Mouse (Mus musculus) ES-E14 (cell line): ENCODE measurements around the gene Slc9a6.

Experiments used
- CHD2 ChIP-seq: IDR thresholded peaks from 2 replicates; pipeline ENCODE4 v1.6.1; 2014; ENCODE audit warnings: mild to moderate bottlenecking, low read depth, low read length, inconsistent platforms
- HCFC1 ChIP-seq: IDR thresholded peaks from 2 replicates; pipeline ENCODE4 v1.6.1; 2012; ENCODE audit warnings: low read length, inconsistent platforms, borderline replicate concordance; ENCODE audit not compliant: insufficient read depth
- MAFK ChIP-seq: IDR thresholded peaks from 2 replicates; pipeline ENCODE4 v1.6.1; 2014; ENCODE audit warnings: mild to moderate bottlenecking, low read depth, low read length, inconsistent platforms; ENCODE audit not compliant: insufficient read depth

DNA sequence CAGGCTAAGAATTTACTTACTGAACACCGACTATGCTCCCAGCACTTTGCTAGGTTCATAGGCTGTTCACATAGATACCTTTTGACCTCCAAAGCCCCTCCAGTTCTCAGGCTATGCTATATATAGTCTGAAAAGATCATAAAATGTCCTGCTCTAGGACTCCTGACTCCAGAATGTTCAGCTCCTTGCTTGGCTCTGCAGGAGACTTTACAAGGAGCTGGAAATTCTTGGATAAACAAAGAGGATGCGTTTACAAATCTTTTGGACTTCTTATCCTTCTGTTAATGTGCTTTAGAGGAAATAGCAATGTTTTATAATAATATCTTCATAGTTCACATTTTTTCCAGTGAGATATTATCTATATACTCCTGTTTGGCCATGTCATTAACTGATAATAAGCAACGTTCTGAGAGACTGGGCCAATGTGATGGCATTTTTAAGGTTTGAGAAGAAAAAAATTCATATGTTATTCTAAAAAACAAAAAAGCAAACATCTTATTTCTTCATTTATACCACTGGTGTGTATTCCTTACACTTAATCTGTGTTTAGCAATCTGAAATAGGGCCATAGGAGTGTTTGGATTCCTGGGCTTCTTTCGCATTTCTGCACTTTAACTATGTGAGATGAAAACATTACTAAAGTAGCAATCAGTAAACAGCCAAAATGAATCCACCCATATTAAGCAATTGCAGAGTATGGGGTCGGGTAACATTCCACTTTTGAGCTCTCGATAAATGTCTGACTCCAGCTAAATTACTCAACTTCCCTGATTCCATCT is 99.2 kb downstream of the Slc9a6 start:
- no peak for TF ChIP-seq HCFC1
- no peak for TF ChIP-seq MAFK
- TF ChIP-seq CHD2: no peak
